Mouse (Mus musculus): ENCODE measurements around the gene C77080. TPM values are rescaled to one million over a fixed set of nuclear protein-coding genes. Genes with fewer than 3 reads are reported as not detected.
A peak's percentile ranks its signal among the peaks of the same experiment; 100 is the strongest.

C77080 gene
- 7.6 and 8.4 TPM in 2 replicates for polyA plus RNA-seq (2015; fragmentation: Nextera tagmentation; extraction: Ambion mirVana)

- 8% methylated on average over 3 of the region's 4 CpGs for WGBS
- Histone ChIP-seq H3K4me1 (peaks cover 24% of the 10 kb centered on the region), H3K27me3 (no peaks in the 10 kb centered on the region), H3K27ac (no peak within 1 kb of the TSS), H3K36me3 (no peaks in the 10 kb centered on the region), H3K4me2 (no peak within 1 kb of the TSS), H3K9ac (no peak within 1 kb of the TSS; the same call in 1 of the 2 replicates), H3K4me3 (no peak within 1 kb of the TSS), H3K9me3 (no peaks in the 10 kb centered on the region)
- ATAC-seq (ENCODE audit: insufficient number of reproducible peaks, insufficient read depth, low FRiP score, low TSS enrichment, low read depth), result no peak
Observed at GRCm38 (mm10) chr4:129261196-129261595, at the start of gene C77080. C77080 (minus strand) TSS chr4:129261404.

GRCm38 (mm10) chr4:129307936-129308335, 46.7 kb upstream of the C77080 start:
- Histone ChIP-seq H3K4me1 (no peaks in the 10 kb centered on the region), H3K9me3 (no peaks in the 10 kb centered on the region), H3K4me3 (no peak overlapping the region), H3K27me3 (no peaks in the 10 kb centered on the region), H3K36me3 (peaks cover 69% of the 10 kb centered on the region), H3K9ac (no peak overlapping the region), H3K27ac (no peak overlapping the region), H3K4me2 (no peak overlapping the region)
- WGBS, result 91% methylated on average over 1 of the region's 1 CpGs
- ATAC-seq (ENCODE audit: insufficient number of reproducible peaks, insufficient read depth, low FRiP score, low TSS enrichment, low read depth), result no peak

- Histone ChIP-seq H3K9ac (no peak overlapping the region), H3K4me2 (no peak overlapping the region), H3K4me3 (no peak overlapping the region), H3K36me3 (peaks cover 39% of the 10 kb centered on the region), H3K9me3 (peaks cover 4% of the 10 kb centered on the region; the same call in 1 of the 2 replicates), H3K27me3 (no peaks in the 10 kb centered on the region), H3K27ac (no peak overlapping the region), H3K4me1 (peaks cover 2% of the 10 kb centered on the region; the same call in 1 of the 2 replicates)
- ATAC-seq (ENCODE audit: insufficient number of reproducible peaks, insufficient read depth, low FRiP score, low TSS enrichment, low read depth), result no peak
- 88% methylated on average over 1 of the region's 1 CpGs for WGBS
Observed at GRCm38 (mm10) chr4:129304306-129304705, 43.1 kb upstream of the C77080 start.

GRCm38 (mm10) chr4:129303816-129304215, 42.6 kb upstream of the C77080 start:
- 85% methylated on average over 9 of the region's 9 CpGs for WGBS
- Histone ChIP-seq H3K9me3 (peaks cover 4% of the 10 kb centered on the region; the same call in 1 of the 2 replicates), H3K27ac (no peak overlapping the region; the same call in 1 of the 2 replicates), H3K4me2 (no peak overlapping the region), H3K4me1 (peaks cover 5% of the 10 kb centered on the region; the same call in 1 of the 2 replicates), H3K4me3 (no peak overlapping the region), H3K36me3 (peaks cover 34% of the 10 kb centered on the region), H3K9ac (no peak overlapping the region), H3K27me3 (no peaks in the 10 kb centered on the region)
- ATAC-seq (ENCODE audit: insufficient number of reproducible peaks, insufficient read depth, low FRiP score, low TSS enrichment, low read depth), result no peak

- H3K4me1 ChIP-seq, result peaks cover 7% of the 10 kb centered on the region
- no peaks in the 10 kb centered on the region for H3K27me3 ChIP-seq
- WGBS, result 47% methylated on average over 5 of the region's 5 CpGs
- H3K9ac ChIP-seq, result no peak overlapping the region
- ATAC-seq (ENCODE audit: insufficient number of reproducible peaks, insufficient read depth, low FRiP score, low TSS enrichment, low read depth), result no peak
- H3K4me3 ChIP-seq, result no peak overlapping the region
- peaks cover 4% of the 10 kb centered on the region; the same call in 1 of the 2 replicates for H3K9me3 ChIP-seq
- no peak overlapping the region for H3K4me2 ChIP-seq
- no peak overlapping the region for H3K27ac ChIP-seq
- H3K36me3 ChIP-seq, result peaks cover 30% of the 10 kb centered on the region
Observed at GRCm38 (mm10) chr4:129303401-129303800, 42.2 kb upstream of the C77080 start.

GRCm38 (mm10) chr4:129299121-129299520, 37.9 kb upstream of the C77080 start:
- Histone ChIP-seq H3K9ac (no peak overlapping the region), H3K27ac (no peak overlapping the region), H3K36me3 (no peaks in the 10 kb centered on the region), H3K4me3 (no peak overlapping the region), H3K4me2 (no peak overlapping the region), H3K27me3 (no peaks in the 10 kb centered on the region; the same call in 1 of the 2 replicates), H3K4me1 (peaks cover 14% of the 10 kb centered on the region), H3K9me3 (peaks cover 4% of the 10 kb centered on the region; the same call in 1 of the 2 replicates)
- 49% methylated on average over 10 of the region's 10 CpGs for WGBS
- no peak for ATAC-seq (ENCODE audit: insufficient number of reproducible peaks, insufficient read depth, low FRiP score, low TSS enrichment, low read depth)

GRCm38 (mm10) chr4:129297724-129298123, 36.5 kb upstream of the C77080 start:
- no peaks in the 10 kb centered on the region for H3K36me3 ChIP-seq
- WGBS, result 87% methylated on average over 4 of the region's 4 CpGs
- no peak overlapping the region for H3K4me3 ChIP-seq
- H3K9ac ChIP-seq, result no peak overlapping the region
- no peak for ATAC-seq (ENCODE audit: insufficient number of reproducible peaks, insufficient read depth, low FRiP score, low TSS enrichment, low read depth)
- no peak overlapping the region for H3K27ac ChIP-seq
- peaks cover 4% of the 10 kb centered on the region; the same call in 1 of the 2 replicates for H3K9me3 ChIP-seq
- peaks cover 24% of the 10 kb centered on the region for H3K4me1 ChIP-seq
- H3K4me2 ChIP-seq, result no peak overlapping the region
- peaks cover 6% of the 10 kb centered on the region; the same call in 1 of the 2 replicates for H3K27me3 ChIP-seq

GRCm38 (mm10) chr4:129296066-129296465, 34.9 kb upstream of the C77080 start:
- WGBS, result 88% methylated on average over 7 of the region's 7 CpGs
- H3K27me3 ChIP-seq, result peaks cover 10% of the 10 kb centered on the region; the same call in 1 of the 2 replicates

GRCm38 (mm10) chr4:129295188-129295587, 34.0 kb upstream of the C77080 start:
- no peak overlapping the region for H3K9ac ChIP-seq
- no peaks in the 10 kb centered on the region for H3K36me3 ChIP-seq
- peaks cover 24% of the 10 kb centered on the region for H3K4me1 ChIP-seq
- no peak for ATAC-seq (ENCODE audit: insufficient number of reproducible peaks, insufficient read depth, low FRiP score, low TSS enrichment, low read depth)
- no peak overlapping the region for H3K27ac ChIP-seq
- peaks cover 10% of the 10 kb centered on the region; the same call in 1 of the 2 replicates for H3K27me3 ChIP-seq
- H3K9me3 ChIP-seq, result no peaks in the 10 kb centered on the region
- WGBS, result 75% methylated on average over 2 of the region's 2 CpGs
- H3K4me2 ChIP-seq, result no peak overlapping the region
- H3K4me3 ChIP-seq, result no peak overlapping the region

More at GRCm38 (mm10) chr4:129296066-129296465, 34.9 kb upstream of the C77080 start:
- no peak overlapping the region for H3K9ac ChIP-seq
- no peak overlapping the region for H3K27ac ChIP-seq
- no peaks in the 10 kb centered on the region for H3K9me3 ChIP-seq
- no peaks in the 10 kb centered on the region for H3K36me3 ChIP-seq
- H3K4me3 ChIP-seq, result no peak overlapping the region
- no peak for ATAC-seq (ENCODE audit: insufficient number of reproducible peaks, insufficient read depth, low FRiP score, low TSS enrichment, low read depth)
- H3K4me1 ChIP-seq, result peaks cover 24% of the 10 kb centered on the region
- H3K4me2 ChIP-seq, result no peak overlapping the region

- H3K36me3 ChIP-seq, result no peaks in the 10 kb centered on the region
- peaks cover 10% of the 10 kb centered on the region; the same call in 1 of the 2 replicates for H3K27me3 ChIP-seq
- no peak for ATAC-seq (ENCODE audit: insufficient number of reproducible peaks, insufficient read depth, low FRiP score, low TSS enrichment, low read depth)
- peak overlapping the region; percentile 28; the same call in 1 of the 2 replicates for H3K27ac ChIP-seq
- H3K9ac ChIP-seq, result peak overlapping the region; percentile 49
- peak overlapping the region; percentile 46 for H3K4me2 ChIP-seq
- H3K4me3 ChIP-seq, result peak overlapping the region; percentile 20
- H3K9me3 ChIP-seq, result no peaks in the 10 kb centered on the region
- 23% methylated on average over 16 of the region's 16 CpGs for WGBS
- H3K4me1 ChIP-seq, result peaks cover 19% of the 10 kb centered on the region
Observed at GRCm38 (mm10) chr4:129293702-129294101, 32.5 kb upstream of the C77080 start.

GRCm38 (mm10) chr4:129292831-129293230, 31.6 kb upstream of the C77080 start:
- Histone ChIP-seq H3K4me2 (peak overlapping the region; percentile 46), H3K27me3 (peaks cover 16% of the 10 kb centered on the region; the same call in 1 of the 2 replicates), H3K9me3 (no peaks in the 10 kb centered on the region), H3K4me1 (peaks cover 16% of the 10 kb centered on the region), H3K9ac (no peak overlapping the region; the same call in 1 of the 2 replicates), H3K36me3 (no peaks in the 10 kb centered on the region), H3K4me3 (no peak overlapping the region), H3K27ac (no peak overlapping the region)
- 62% methylated on average over 7 of the region's 7 CpGs for WGBS
- no peak for ATAC-seq (ENCODE audit: insufficient number of reproducible peaks, insufficient read depth, low FRiP score, low TSS enrichment, low read depth)

- Histone ChIP-seq H3K4me1 (peaks cover 32% of the 10 kb centered on the region), H3K27ac (no peak overlapping the region), H3K4me3 (no peak overlapping the region), H3K36me3 (no peaks in the 10 kb centered on the region), H3K9ac (no peak overlapping the region), H3K4me2 (no peak overlapping the region), H3K9me3 (no peaks in the 10 kb centered on the region), H3K27me3 (peaks cover 39% of the 10 kb centered on the region)
- ATAC-seq (ENCODE audit: insufficient number of reproducible peaks, insufficient read depth, low FRiP score, low TSS enrichment, low read depth), result no peak
- WGBS, result 93% methylated on average over 8 of the region's 8 CpGs
Observed at GRCm38 (mm10) chr4:129289671-129290070, 28.5 kb upstream of the C77080 start.
